Mouse (Mus musculus) spleen, adult 18-20 months (tissue): ENCODE results near the gene Tbp.
A peak's percentile ranks its signal among the peaks of the same experiment; 100 is the strongest.

Experiments used
- DNase-seq, 2 experiments: peaks; one replicate each; pipeline ENCODE4 v3.0.0; 2022; ENCODE audit warnings: mixed read lengths in 2 of 2

Tbp gene

DNA sequence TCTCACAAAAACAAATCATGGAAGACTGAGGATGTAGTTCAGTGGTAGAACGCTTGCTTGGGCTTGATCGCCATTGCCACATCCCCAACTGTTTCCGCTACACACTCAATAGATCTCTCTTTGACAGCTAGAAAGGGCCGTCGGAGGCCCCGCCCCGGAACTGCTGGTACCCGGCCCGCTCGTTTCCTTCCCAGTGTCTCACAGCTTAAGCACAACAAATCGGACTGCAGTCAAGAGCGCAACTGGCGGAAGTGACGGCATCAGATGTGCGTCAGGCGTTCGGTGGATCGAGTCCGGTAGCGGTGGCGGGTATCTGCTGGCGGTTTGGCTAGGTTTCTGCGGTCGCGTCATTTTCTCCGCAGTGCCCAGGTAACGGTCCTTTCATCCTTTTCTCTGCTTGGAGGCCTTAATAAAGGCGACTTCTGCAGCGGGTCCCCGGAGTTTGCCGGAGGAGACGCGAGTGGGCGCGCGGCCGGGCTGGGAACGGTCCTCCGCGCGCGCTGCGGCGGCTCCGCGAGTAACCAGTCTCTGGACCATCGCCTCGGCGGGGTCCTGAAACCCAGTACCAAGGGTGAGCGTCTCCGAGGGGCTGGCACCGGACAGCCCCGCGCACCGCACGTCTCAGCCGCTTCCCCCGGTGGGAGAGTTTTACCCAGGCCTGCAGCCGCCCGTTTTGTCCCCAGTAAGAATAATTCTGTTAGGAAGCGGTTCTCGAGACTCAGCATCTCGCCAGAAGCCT lies at the start of gene Tbp, which contains the start of gene Psmb1:
Gene Tbp, plus strand, starts transcription at position 233 of the 739 bp plus-strand sequence.
Gene Psmb1, minus strand, starts transcription at position 96 of the 739 bp plus-strand sequence.
- peak; percentile 93 for DNase-seq

DNA sequence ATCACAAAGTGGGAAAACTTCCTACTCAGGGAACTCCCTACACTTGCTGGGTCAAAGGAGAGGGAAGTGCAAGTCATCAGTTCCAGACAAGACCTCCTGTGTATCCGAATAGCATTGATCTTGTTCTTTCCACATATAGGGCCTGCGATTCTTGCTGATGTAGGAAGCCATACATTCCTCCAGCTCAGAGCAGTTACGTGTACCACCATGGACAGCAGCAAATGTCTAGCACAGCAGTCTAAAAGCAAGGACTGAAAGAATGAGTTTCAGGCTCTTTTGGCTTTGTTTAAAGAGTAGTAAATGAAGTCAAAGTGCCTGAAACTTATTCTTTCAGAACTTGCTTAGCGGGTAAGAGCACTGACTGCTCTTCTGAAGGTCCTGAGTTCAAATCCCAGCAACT lies 44.5 kb upstream of the Tbp start:
- no peak for DNase-seq

DNA sequence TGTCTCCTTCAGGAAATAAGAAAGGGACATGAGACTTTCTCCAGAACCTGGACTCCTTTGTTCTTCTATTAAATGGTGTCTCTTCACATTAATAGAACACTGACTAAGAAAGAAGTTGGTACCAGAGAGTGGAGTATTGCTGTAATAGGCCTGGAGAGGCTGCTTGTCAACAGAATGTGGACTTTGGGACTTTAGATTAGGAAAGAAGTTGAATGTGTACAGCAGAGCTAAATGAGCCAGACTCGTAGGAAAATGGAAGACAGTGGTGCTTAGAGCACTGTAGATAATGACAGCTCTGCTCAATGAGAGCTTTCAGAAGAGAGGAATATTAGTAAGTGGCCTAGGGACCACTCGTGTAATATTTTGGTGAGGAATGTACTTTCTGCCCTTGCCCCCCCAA lies 43.1 kb upstream of the Tbp start:
- DNase-seq, result no peak

DNA sequence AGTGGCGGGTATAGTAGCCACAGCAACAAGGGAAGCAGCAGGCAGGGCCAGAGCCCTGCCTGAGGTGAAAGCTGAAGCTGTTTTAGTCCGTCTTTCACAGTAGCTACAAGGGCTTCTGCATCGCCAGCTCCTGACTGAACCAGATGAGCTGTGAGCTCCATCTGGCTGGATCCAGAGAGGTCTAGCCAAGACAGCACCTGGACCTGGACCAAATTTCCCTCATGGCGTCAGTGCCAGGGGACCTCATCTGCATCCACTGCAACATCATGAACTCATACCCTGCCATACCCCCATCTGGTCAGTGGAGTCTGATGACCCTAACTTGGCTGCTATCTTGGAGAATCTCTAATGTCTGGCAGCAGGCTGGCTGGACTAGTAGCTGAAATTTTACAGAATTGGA lies 39.9 kb upstream of the Tbp start:
- no peak for DNase-seq

DNA sequence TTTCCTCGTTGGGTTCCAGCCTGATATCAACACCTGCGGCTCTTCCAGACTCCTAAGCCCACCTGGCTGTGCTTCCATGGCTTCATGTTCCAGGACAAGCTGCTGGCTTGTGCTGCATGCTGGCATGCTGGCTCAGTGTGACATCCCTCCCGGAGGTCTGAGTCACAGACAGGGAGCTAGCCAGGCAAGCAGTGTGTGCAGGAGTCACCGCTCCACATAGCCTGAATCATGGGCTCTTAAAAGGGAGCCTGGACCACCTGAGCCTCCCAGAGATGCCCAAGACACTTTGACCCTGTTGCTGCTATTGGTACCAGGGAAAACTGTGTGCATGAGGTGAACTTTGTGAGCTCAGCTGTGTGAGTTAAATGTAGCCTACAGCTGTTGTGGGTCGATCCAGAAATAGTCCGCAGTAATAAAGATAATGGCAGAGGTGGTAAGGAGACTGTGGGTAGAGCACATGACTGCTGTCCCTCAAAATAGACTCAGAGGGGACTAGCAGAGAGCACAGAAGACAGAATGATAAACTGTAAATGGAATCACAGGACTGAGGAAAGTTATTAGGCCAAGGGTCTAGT lies 37.7 kb upstream of the Tbp start:
- DNase-seq, result no peak

DNA sequence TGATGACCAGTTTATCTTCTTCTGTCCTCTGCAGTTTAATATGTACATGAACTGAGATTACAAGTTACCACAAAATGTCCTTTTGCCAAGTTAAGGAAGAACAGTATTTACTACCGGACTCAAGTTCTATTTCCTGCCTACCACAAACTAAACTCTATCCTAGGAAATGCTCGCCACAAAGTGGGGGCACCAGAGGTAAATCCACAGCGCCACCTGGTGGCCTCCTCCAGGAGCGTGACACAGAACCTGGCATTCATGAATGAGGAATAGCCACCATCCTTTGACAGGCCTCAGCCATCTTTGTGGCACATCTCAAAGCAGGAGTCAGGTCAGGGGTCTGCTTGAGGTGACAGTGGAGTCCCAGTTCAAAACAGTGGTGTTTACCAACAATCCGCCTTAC lies 32.0 kb upstream of the Tbp start:
- peak; percentile 25 to 67 for DNase-seq

DNA sequence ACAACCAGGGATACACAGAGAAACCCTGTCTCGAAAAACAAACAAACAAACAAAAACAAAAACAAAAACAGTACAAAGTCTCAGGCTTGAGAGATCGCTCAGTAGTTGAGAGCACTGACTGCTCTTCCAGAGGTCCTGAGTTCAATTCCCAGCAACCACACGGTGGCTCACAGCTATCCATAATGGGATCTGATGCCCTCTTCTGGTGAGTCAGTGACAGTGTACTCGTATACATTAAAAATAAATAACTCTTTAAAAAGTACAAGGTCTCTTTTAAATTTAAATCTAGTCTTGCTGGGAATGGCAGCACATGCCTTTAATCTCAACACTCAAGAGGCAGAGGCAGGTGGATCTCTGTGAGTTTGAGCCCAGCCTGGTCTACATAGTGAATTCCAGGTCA lies 27.0 kb upstream of the Tbp start:
- no peak for DNase-seq

DNA sequence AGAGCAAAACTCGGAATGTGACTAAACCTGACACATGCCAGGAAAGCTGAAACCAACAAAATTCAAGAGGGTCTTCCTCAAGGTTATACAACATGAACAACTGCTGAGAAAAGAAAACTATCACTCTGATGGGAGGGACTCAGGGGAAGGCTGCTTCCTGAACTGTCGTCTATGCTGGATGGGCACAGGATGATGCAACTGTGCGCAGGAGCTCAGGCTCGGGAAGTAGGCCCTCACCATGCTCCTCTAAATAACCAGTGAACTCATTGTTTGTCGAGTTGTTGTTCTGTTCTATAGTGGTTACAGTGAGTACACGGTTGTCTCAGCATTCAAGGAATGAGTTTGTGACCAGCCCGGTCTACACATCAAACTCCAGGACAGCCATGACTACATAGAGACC lies 9.1 kb upstream of the Tbp start:
- no peak for DNase-seq

DNA sequence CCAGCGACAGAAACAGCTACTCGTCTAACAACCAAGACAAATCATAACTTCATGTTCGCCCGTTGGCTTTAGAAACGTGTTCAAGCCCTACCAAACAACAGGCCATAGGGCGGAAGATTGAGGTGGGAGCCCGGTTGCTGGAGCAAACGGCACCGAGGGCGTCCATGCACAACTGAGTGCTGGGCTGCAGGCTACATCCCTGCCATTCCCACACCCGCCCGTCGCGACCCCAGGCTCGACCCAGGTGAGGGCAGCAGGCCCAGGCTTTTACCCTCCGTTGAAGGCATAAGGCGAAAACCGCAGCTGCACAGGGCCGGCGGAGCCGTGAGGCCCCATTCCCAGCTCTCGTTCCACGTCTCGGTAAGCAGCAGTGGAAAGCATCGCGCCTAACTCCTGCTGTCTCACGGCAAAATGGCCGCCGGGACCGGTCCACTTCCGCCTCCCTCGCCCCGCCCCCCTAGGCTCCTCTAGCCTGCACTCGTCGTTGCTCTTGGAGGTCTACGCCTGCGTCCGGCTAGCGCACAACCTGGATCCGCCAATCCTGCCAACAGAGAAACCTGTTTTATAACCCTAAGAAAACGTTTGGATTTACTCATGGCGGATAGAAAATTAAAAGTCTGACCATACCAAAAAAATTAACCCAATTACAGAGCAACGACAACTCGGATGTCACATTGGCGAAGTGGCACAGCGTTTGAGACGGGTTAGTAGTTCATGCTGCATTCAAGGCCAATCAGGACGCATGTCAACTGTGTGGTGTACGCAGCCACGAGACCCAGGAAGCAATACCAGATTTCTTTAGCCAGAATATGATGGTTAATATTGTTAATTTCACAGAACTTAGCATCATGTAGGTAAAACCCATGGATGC lies 1.6 kb upstream of the Tbp start:
- peak; percentile 84 to 93 for DNase-seq

DNA sequence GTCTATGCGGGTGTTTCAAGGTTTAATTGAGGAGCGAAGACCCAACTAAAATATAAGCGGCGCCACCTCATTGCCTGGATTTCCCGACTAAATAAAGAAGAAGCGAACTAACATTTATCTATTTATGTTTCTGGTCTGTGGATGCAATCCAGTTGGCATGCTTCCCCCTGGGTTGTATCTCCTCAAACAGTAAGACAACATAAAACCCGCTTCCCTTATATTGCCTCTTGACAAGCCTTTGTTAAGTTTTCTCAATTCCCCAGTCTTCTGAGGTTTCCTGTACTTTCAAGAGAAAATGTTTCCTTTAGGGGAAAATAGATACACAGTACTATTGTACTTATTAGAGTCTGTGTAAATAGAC lies 955 bp upstream of the Tbp start:
- DNase-seq, result no peak

DNA sequence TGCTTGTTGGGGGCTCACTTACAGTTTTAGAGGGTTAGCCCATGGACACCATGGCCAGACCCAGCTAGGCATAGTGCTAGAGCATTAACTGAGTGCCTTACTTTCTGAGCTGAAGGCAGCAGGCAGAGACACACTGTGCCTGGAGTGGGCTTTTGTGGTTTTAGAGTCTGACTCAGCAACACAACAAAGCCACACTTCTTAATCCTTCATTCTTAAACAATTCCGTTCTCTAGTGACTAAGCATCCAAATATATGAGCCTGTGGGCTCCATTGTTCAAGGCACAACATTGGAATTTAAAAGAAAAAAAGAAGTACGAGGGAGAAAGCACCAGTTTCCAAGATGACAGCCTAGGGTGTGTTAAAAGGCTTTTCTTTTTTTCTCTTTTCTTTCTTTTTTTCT lies 11.0 kb downstream of the Tbp start:
- DNase-seq, result no peak

DNA sequence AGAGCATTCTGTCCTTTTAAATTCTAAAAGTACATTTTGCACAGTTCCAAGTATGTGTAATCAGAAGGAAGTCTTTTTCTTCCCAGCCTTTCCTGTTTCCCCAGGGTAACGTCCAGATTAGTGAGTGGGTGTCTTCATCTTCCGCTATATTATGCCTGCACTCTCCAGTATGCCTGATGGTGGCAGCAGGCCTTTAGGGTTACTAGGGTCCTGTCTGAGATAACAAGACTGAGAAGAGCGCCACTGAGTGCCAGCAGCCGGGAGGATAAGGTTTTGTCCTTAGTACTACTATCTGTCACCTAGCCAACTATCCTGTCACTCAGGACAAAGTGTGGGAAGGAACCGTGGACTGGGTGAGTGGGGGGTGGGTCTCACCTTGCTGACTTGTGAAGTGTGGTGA lies 18.1 kb downstream of the Tbp start:
- DNase-seq, result no peak

DNA sequence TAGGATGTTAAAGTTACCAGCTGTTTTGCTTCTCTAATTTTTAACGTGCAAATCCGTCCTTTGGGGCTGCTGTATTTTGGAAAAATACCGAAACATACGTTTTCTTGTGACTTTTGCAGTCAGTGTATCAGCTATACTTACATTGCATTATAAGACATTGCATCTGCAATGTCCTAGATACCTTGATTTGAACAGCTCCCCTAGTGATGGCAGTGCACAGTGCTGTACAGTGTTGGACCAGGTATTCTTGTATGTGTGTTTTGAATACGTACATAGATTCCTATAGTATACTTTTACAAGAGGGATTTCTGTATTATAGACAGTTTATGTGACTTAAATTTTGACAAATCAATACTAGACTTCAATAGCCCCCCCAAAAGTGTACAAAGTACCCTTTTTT lies 18.5 kb downstream of the Tbp start:
- no peak for DNase-seq

DNA sequence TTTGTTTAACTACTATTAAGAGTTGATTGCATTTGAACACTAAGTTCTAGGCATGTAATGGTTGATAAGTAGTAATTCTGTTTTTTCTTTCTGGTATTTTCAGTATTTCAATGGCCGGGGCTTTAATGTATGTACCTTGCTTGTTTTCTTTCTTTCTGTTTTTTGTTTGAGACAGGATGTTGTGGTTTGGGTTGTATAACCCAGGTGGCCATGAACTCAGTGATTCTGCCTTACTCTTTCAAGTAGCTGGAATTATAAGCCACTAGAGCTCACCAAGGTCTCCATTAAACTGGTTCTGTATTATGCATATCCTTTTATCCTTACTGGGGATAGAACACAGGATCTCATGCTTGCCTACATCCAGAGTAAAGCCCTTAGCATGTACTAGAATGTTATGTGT lies 19.1 kb downstream of the Tbp start:
- no peak for DNase-seq

DNA sequence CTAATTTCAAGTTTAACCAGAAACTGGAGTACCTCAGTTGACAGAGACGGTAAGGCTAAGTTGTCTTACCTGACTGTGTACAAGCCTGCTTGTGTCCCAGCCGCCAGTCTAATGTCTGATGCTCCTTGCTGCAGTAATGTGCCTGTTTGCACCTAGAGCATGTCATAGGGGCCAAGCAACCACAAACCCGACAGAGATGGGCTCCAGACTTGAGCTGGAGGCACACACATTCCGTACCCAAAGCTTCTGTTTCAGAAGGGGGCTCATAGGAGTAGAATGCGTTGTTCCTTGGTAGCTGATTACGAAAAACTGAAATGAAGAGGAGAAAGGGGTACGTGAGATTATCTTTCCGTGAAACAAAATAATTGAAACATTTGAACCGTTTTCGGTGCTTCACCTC lies 26.6 kb downstream of the Tbp start:
- no peak for DNase-seq

DNA sequence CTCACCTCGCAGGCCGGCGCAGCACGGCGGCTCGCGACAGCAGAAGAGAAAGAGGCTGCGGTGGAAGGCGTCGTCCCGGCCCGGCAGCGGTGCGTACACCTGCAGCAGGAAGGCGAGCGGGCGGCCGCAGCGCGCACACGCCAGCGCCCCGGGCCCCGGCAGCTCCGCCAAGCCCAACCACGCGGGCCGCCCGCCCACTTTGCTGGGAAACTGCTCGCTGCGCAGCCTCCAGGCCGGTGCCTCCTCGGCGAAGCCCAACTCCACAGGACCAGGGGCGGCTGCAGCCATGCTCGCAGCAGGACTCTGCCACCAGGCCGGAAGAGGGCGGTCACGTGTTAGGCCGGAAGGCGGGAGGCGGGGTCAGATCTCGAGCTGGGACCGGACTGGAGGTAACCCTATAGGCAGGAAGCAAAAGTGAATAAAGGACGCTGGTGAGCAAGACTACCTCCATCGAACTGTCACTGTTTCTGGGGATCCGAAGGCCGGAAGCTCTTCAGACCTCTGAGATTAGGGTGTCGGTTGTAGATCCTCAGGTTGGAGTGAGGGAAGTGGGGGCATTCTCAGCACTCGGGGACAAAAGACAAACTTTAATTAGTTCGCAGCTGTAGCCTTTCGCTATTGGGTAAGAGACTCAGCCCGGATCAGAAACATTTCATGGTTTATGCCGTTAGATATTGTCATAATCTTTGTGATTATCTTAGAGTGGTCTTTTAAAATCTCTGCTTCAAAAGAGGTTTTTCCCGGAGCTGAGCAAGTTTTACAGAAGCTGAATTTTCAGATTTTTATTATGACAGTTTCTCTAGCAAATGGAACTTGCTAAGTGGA lies 27.5 kb downstream of the Tbp start, which contains the start of gene Pdcd2:
Gene Pdcd2, minus strand, starts transcription at position 316 of the 825 bp plus-strand sequence.
- DNase-seq, result peak; percentile 93 to 94

DNA sequence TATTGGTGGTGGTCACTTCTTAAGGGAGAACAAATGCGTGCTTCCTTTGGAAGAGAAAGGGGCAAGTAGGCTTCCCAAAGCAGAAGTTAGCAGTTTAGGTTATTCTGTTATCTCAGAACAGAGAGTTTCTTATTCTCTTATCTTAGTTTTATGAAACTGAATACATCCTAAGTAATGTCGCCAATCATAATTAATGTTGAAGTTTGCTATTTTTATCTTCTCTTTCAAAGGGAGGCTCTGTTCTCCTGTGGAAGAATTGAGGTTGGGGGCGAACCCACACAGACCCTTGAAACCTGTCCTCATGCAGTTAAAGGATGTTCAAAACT lies 28.1 kb downstream of the Tbp start:
- no peak for DNase-seq

DNA sequence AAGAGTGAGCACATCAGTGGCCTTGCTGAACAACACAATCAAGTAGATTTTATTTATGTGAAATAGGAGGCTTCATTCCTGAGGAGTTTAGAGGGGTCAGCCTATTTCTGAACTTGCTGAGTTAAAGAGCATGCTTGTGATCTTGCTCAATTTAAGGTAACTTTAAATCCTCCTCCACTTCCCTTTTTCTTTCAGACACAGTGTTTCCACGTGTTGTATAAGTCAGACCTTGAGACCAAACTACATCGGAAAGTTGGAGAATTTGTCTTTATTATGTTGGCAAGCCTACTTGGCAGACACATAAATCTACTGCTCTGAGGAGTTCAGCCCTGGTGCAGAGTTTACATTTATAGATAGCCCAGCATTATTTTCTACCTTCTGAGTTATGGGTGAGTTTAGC lies 29.2 kb downstream of the Tbp start:
- DNase-seq, result no peak

DNA sequence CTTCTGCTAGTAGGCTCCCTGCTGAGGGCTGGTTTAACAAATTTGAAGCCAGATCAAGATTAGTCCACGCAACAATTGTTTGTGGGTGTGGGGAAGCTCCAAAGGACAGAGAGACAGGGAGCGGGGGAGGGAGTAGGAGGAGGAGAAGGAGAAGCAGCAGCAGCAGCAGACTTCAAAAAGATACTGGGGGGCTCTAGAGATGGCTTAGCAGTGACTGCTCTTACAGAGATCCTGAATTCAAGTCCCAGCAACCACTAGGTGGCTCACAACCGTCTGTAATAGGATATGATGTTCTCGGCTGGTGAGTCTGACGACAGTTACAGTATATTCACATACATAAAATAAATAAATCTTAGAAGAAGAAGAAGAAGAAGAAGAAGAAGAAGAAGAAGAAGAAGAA lies 30.5 kb downstream of the Tbp start:
- peak in 1 of 2 experiments; percentile 52 for DNase-seq

DNA sequence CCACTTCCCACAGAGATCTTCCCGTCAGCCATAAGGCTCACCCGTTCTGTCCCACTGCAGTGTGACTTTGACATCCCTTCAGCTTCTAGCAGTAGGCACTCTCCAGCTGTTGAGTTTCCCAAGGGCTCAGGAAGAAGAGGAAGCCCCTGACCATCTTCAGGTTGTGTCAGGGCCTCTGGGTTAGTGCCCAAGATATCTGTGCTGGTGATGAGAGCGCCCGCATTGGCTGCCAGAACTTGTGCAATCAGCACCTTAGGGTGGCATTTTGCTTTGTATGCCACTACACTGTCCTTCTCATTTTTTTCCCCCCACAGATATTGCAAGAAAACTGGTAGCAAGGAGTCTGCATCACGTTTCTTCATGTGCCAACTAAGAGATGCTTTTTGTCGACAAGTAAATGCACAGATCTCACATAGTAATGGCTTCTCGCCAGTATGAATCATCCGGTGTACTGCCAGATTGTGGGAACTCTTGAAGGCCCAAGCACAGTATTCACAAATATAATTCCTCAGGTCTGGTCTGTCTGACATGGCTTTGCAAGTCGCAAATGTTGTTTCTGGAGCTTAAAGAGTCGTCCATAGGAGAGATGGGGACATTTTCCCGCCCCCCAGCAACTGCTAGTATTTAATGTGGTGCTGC lies 35.6 kb downstream of the Tbp start:
- DNase-seq, result no peak

DNA sequence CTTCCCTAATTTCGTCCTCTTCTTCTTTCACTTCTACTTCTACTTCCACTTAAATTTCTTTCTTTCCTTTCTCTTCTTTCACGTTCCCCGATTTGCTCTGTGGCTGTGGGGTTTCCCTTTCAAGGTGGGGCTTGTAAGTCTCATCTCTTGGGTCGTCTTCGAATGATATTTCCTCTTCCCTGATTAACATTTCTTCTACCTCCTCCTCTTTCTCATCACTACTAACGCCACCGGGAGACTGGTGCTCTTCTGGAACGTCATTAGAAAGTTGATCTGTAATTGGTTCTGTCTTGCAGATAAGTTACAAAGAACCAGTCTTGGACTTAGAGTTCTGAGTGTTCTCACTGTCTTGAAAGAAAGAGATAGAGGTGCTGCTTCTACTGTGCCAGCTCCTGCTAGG lies 36.3 kb downstream of the Tbp start:
- DNase-seq, result no peak

DNA sequence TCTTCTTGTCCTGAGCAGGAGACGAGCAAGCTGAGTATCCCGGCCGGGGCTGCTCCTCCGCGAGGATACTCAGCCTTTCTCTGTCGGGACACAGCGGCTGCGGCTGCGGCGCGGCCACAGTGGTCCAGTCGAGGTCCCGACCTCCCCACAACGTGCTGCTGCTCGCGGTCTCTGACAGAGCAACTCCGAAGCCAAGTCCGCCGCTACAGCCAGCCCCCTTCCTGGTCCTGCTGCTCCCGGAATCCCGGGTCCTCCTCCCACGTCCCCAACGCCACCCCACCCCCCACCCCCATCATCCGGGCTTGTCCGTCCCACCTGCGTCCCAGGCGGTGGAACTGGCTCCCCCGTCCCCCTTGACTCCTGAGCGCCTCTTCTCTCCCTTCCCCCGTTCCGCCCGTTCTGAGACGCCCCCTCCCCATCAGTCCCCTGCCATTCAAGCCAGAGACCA lies 36.8 kb downstream of the Tbp start:
- no peak for DNase-seq

DNA sequence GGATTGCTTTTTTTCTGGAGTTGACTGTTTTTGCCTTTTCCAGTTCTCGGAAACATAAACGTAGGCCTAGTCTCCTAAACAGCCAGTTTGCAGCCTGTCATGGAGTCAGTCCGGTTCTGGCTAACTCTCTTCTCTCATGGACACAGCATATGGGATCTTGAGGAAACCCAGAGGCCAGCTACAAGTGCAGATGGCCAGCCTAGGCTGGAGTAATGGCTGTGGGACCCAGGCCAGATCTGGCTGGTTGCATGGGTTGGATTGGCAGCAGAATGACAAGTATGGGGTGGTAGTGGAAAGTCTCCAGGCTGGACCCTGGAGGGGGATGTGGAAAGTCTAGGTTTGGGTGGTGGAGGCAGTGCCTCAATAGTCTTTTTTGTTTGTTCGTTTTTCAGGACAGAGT lies 40.6 kb downstream of the Tbp start:
- no peak for DNase-seq
